Mouse (Mus musculus) hindbrain, embryonic 10.5 days (tissue): ENCODE data around the gene Pigk. TPM values are rescaled to one million over a fixed set of nuclear protein-coding genes. Genes with fewer than 3 reads are reported as not detected.

Experiments
- DNase-seq: peaks from one replicate; pipeline ENCODE4 v3.0.0-alpha.2; 2017; ENCODE audit warnings: low spot score
- H3K27ac ChIP-seq: fragments of 300-500 bp; sonication (generic); 2 replicates; pipeline ENCODE4 v1.5.1; 2016; ENCODE audit warnings: mild to moderate bottlenecking, moderate library complexity
- H3K27me3 ChIP-seq: fragments of 300-500 bp; sonication (generic); 2 replicates; pipeline ENCODE4 v1.6.1; 2016; ENCODE audit warnings: mild to moderate bottlenecking; ENCODE audit not compliant: poor library complexity, insufficient read depth, severe bottlenecking
- H3K36me3 ChIP-seq: fragments of 300-500 bp; sonication (generic); 2 replicates; pipeline ENCODE4 v1.6.1; 2016; ENCODE audit warnings: mild to moderate bottlenecking, moderate library complexity
- H3K4me1 ChIP-seq: fragments of 300-500 bp; sonication (generic); replicated peaks from 2 replicates; pipeline ENCODE4 v1.6.1; 2016; ENCODE audit warnings: mild to moderate bottlenecking
- H3K4me3 ChIP-seq: fragments of 300-500 bp; sonication (generic); 2 replicates; pipeline ENCODE4 v1.5.1; 2016; ENCODE audit warnings: mild to moderate bottlenecking, moderate library complexity
- H3K9me3 ChIP-seq: fragments of 300-500 bp; sonication (generic); 2 replicates; pipeline ENCODE4 v1.6.1; 2016; ENCODE audit warnings: mild to moderate bottlenecking, moderate library complexity
- WGBS: fragments of 180-500 bp; shearing (Covaris S2); methylation state at CpG from one replicate; pipeline ENCODE4 v1.1.7; 2016; 5-methylcytosine and 5-hydroxymethylcytosine counted together
- polyA plus RNA-seq: library from polyadenylated mRNA; unstranded; fragments of >200 nt; fragmentation: Nextera tagmentation; extraction: Ambion mirVana; gene quantifications from 2 replicates; pipeline ENCODE4 v1.2.1, GENCODE M21; 2016

The Pigk gene
- polyA plus RNA-seq, 1 experiment from 2014 or later, result 39.3 TPM

GRCm38 (mm10) chr3:152735601-152736250, 21.8 kb downstream of the Pigk start:
- DNase-seq, result no peak
- 36% methylated on average over 10 of the region's 10 CpGs for WGBS

GRCm38 (mm10) chr3:152744301-152744700, 30.4 kb downstream of the Pigk start:
- H3K36me3 ChIP-seq, result peaks cover 9% of the 10 kb centered on the region; the same call in 1 of the 2 replicates
- 95% methylated on average over 12 of the region's 12 CpGs for WGBS
- no peak overlapping the region for H3K4me3 ChIP-seq
- H3K4me1 ChIP-seq, result no peaks in the 10 kb centered on the region
- DNase-seq, result no peak
- no peak overlapping the region for H3K27ac ChIP-seq
- H3K27me3 ChIP-seq, result no peaks in the 10 kb centered on the region
- H3K9me3 ChIP-seq, result no peaks in the 10 kb centered on the region

More at GRCm38 (mm10) chr3:152735601-152736250, 21.8 kb downstream of the Pigk start:
- H3K4me3 ChIP-seq, result no peak overlapping the region
- H3K36me3 ChIP-seq, result no peaks in the 10 kb centered on the region
- no peaks in the 10 kb centered on the region for H3K27me3 ChIP-seq
- H3K27ac ChIP-seq, result no peak overlapping the region
- H3K9me3 ChIP-seq, result no peaks in the 10 kb centered on the region
- peaks cover 9% of the 10 kb centered on the region for H3K4me1 ChIP-seq

GRCm38 (mm10) chr3:152745611-152746010, 31.7 kb downstream of the Pigk start:
- Histone ChIP-seq H3K36me3 (peaks cover 9% of the 10 kb centered on the region; the same call in 1 of the 2 replicates), H3K27me3 (no peaks in the 10 kb centered on the region), H3K4me1 (no peaks in the 10 kb centered on the region), H3K9me3 (no peaks in the 10 kb centered on the region), H3K27ac (no peak overlapping the region), H3K4me3 (no peak overlapping the region)
- DNase-seq, result no peak
- 94% methylated on average over 9 of the region's 9 CpGs for WGBS

- Histone ChIP-seq H3K27ac (no peak overlapping the region), H3K9me3 (0 out of 2 replicates have a peak, but pooled peaks cover 6% of the 10 kb centered on the region), H3K36me3 (peaks cover 10% of the 10 kb centered on the region), H3K4me1 (0 out of 2 replicates have a peak, but pooled peaks cover 3% of the 10 kb centered on the region), H3K27me3 (no peaks in the 10 kb centered on the region), H3K4me3 (no peak overlapping the region)
- 38% methylated on average over 3 of the region's 3 CpGs for WGBS
- DNase-seq, result no peak
These were observed 35.6 kb downstream of the Pigk start for GRCm38 (mm10) chr3:152749461-152749871.

GRCm38 (mm10) chr3:152749881-152750280, 36.0 kb downstream of the Pigk start:
- Histone ChIP-seq H3K27ac (no peak overlapping the region), H3K4me1 (0 out of 2 replicates have a peak, but pooled peaks cover 3% of the 10 kb centered on the region), H3K27me3 (no peaks in the 10 kb centered on the region), H3K36me3 (peaks cover 10% of the 10 kb centered on the region), H3K4me3 (no peak overlapping the region), H3K9me3 (0 out of 2 replicates have a peak, but pooled peaks cover 6% of the 10 kb centered on the region)
- no peak for DNase-seq
- WGBS, result 74% methylated on average over 2 of the region's 2 CpGs

- H3K4me3 ChIP-seq, result no peak overlapping the region
- no peak for DNase-seq
- H3K9me3 ChIP-seq, result 0 out of 2 replicates have a peak, but pooled peaks cover 6% of the 10 kb centered on the region
- WGBS, result 98% methylated on average over 1 of the region's 1 CpGs
- peaks cover 19% of the 10 kb centered on the region for H3K4me1 ChIP-seq
- no peak overlapping the region for H3K27ac ChIP-seq
- H3K27me3 ChIP-seq, result no peaks in the 10 kb centered on the region
- H3K36me3 ChIP-seq, result peaks cover 10% of the 10 kb centered on the region
These were observed 39.0 kb downstream of the Pigk start for GRCm38 (mm10) chr3:152752911-152753310.

GRCm38 (mm10) chr3:152753345-152753744, 39.4 kb downstream of the Pigk start:
- H3K36me3 ChIP-seq, result peaks cover 10% of the 10 kb centered on the region
- H3K4me3 ChIP-seq, result no peak overlapping the region
- H3K27me3 ChIP-seq, result no peaks in the 10 kb centered on the region
- H3K27ac ChIP-seq, result no peak overlapping the region
- 0 out of 2 replicates have a peak, but pooled peaks cover 6% of the 10 kb centered on the region for H3K9me3 ChIP-seq
- no peak for DNase-seq
- WGBS, result 92% methylated on average over 4 of the region's 4 CpGs
- peaks cover 24% of the 10 kb centered on the region for H3K4me1 ChIP-seq

GRCm38 (mm10) chr3:152753920-152754764, 40.2 kb downstream of the Pigk start:
- Histone ChIP-seq H3K27me3 (no peaks in the 10 kb centered on the region), H3K9me3 (0 out of 2 replicates have a peak, but pooled peaks cover 6% of the 10 kb centered on the region), H3K27ac (peak overlapping the region; percentile 76), H3K4me3 (no peak overlapping the region), H3K36me3 (peaks cover 10% of the 10 kb centered on the region), H3K4me1 (peaks cover 32% of the 10 kb centered on the region)
- no peak for DNase-seq
- WGBS, result 81% methylated on average over 14 of the region's 14 CpGs

- DNase-seq, result no peak
- WGBS, result 88% methylated on average over 7 of the region's 7 CpGs
These were observed 41.6 kb downstream of the Pigk start for GRCm38 (mm10) chr3:152755515-152755914.

GRCm38 (mm10) chr3:152756896-152757295, 43.0 kb downstream of the Pigk start:
- H3K4me3 ChIP-seq, result no peak overlapping the region
- H3K27me3 ChIP-seq, result no peaks in the 10 kb centered on the region
- H3K36me3 ChIP-seq, result peaks cover 7% of the 10 kb centered on the region
- H3K9me3 ChIP-seq, result 0 out of 2 replicates have a peak, but pooled peaks cover 6% of the 10 kb centered on the region
- H3K27ac ChIP-seq, result peak overlapping the region; percentile 82
- peaks cover 38% of the 10 kb centered on the region for H3K4me1 ChIP-seq
- WGBS, result 51% methylated on average over 2 of the region's 2 CpGs
- DNase-seq, result no peak

More at GRCm38 (mm10) chr3:152755515-152755914, 41.6 kb downstream of the Pigk start:
- H3K27me3 ChIP-seq, result no peaks in the 10 kb centered on the region
- peaks cover 10% of the 10 kb centered on the region for H3K36me3 ChIP-seq
- H3K27ac ChIP-seq, result no peak overlapping the region
- H3K9me3 ChIP-seq, result 0 out of 2 replicates have a peak, but pooled peaks cover 6% of the 10 kb centered on the region
- no peak overlapping the region for H3K4me3 ChIP-seq
- H3K4me1 ChIP-seq, result peaks cover 38% of the 10 kb centered on the region

GRCm38 (mm10) chr3:152757464-152758393, 43.8 kb downstream of the Pigk start:
- Histone ChIP-seq H3K4me1 (peaks cover 38% of the 10 kb centered on the region), H3K27ac (peak overlapping the region; percentile 82), H3K4me3 (no peak overlapping the region), H3K9me3 (no peaks in the 10 kb centered on the region), H3K27me3 (no peaks in the 10 kb centered on the region), H3K36me3 (no peaks in the 10 kb centered on the region)
- no peak for DNase-seq
- WGBS, result 65% methylated on average over 12 of the region's 12 CpGs

GRCm38 (mm10) chr3:152758500-152759032, 44.7 kb downstream of the Pigk start:
- peak; percentile 50 for DNase-seq
- Histone ChIP-seq H3K4me3 (no peak overlapping the region), H3K27me3 (no peaks in the 10 kb centered on the region), H3K4me1 (peaks cover 45% of the 10 kb centered on the region), H3K9me3 (no peaks in the 10 kb centered on the region), H3K27ac (peak overlapping the region; percentile 60), H3K36me3 (no peaks in the 10 kb centered on the region)
- WGBS, result 49% methylated on average over 15 of the region's 15 CpGs
